Mouse (Mus musculus) liver, embryonic 11.5 days (tissue): ENCODE measurements around the gene Clec9a. TPM values are rescaled to one million over a fixed set of nuclear protein-coding genes. Genes with fewer than 3 reads are reported as not detected.

Experiments used
- ATAC-seq: fragments of 200-750 bp; cut with Nextera tagmentation; replicated peaks from 2 replicates; pipeline ENCODE4 v1.8.0; 2017; ENCODE audit warnings: moderate number of reproducible peaks, mild to moderate bottlenecking, moderate TSS enrichment, moderate library complexity; ENCODE audit not compliant: low FRiP score
- DNase-seq: peaks from one replicate; pipeline ENCODE4 v3.0.0-alpha.2; 2017; ENCODE audit warnings: low spot score
- H3K27ac ChIP-seq: fragments of 300-500 bp; sonication (generic); 2 replicates; pipeline ENCODE4 v1.5.1; 2014; ENCODE audit warnings: mild to moderate bottlenecking, low read depth, low read length, control low read depth
- H3K27me3 ChIP-seq: fragments of 300-500 bp; sonication (generic); replicated peaks from 2 replicates; pipeline ENCODE4 v1.6.1; 2014; ENCODE audit warnings: low read length, mixed read lengths; ENCODE audit not compliant: control insufficient read depth, insufficient read depth
- H3K36me3 ChIP-seq: fragments of 300-500 bp; sonication (generic); 2 replicates; pipeline ENCODE4 v1.6.1; 2014; ENCODE audit warnings: mild to moderate bottlenecking, low read length, moderate library complexity, mixed read lengths; ENCODE audit not compliant: control insufficient read depth, insufficient read depth
- H3K4me1 ChIP-seq: fragments of 300-500 bp; sonication (generic); replicated peaks from 2 replicates; pipeline ENCODE4 v1.6.1; 2014; ENCODE audit warnings: low read length, mixed read lengths; ENCODE audit not compliant: control insufficient read depth, insufficient read depth
- H3K4me2 ChIP-seq: fragments of 300-500 bp; sonication (generic); 2 replicates; pipeline ENCODE4 v1.6.1; 2014; ENCODE audit warnings: mild to moderate bottlenecking, control low read depth, moderate library complexity
- H3K4me3 ChIP-seq: fragments of 300-500 bp; sonication (generic); 2 replicates; pipeline ENCODE4 v1.5.1; 2014; ENCODE audit warnings: low read depth, low read length, control low read depth
- H3K9ac ChIP-seq: fragments of 300-500 bp; sonication (generic); 2 replicates; pipeline ENCODE4 v1.6.1; 2014; ENCODE audit warnings: low read depth, low read length, control low read depth
- H3K9me3 ChIP-seq: fragments of 300-500 bp; sonication (generic); 2 replicates; pipeline ENCODE4 v1.6.1; 2016; ENCODE audit warnings: low read length, inconsistent platforms, mixed read lengths; ENCODE audit not compliant: control insufficient read depth
- WGBS: fragments of 180-500 bp; shearing (Covaris S2); extraction: QIAGEN DNeasy Blood & Tissue Kit; methylation state at CpG from one replicate; pipeline ENCODE4 v1.1.7; 2014; 5-methylcytosine and 5-hydroxymethylcytosine counted together
- polyA plus RNA-seq: library from polyadenylated mRNA; unstranded; fragments of >200 nt; fragmentation: Nextera tagmentation; extraction: Ambion mirVana; gene quantifications from 2 replicates; pipeline ENCODE4 v1.2.1, GENCODE M21; 2014

Clec9a gene
- polyA plus RNA-seq, 1 experiment from 2014 or later = 0.67 TPM

DNA sequence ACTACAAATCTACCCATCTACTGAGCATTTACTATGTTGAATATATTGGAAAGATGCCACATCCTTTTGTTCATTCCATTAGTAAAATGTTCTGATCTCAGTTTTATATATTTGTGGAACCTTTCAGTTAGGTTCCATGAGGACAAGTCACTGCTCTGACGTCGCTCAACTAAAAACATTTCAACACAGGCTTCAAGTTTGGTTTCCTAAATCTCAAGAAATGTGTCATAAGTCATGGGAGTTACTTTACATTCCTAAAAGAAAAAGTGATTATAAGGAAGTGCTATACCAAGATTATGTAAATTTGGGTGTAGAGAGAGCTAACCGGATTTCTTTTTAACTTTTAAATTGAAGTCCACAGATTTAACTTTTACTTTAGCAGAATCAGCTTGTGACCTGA, 27.4 kb downstream of the Clec9a start:
- Histone ChIP-seq H3K9me3 (no peaks in the 10 kb centered on the region), H3K4me2 (no peak overlapping the region), H3K27ac (no peak overlapping the region), H3K9ac (no peak overlapping the region), H3K4me3 (no peak overlapping the region), H3K36me3 (no peaks in the 10 kb centered on the region), H3K27me3 (no peaks in the 10 kb centered on the region), H3K4me1 (no peaks in the 10 kb centered on the region)
- no peak for ATAC-seq
- WGBS = 87% methylated on average over 3 of the region's 3 CpGs
- no peak for DNase-seq

DNA sequence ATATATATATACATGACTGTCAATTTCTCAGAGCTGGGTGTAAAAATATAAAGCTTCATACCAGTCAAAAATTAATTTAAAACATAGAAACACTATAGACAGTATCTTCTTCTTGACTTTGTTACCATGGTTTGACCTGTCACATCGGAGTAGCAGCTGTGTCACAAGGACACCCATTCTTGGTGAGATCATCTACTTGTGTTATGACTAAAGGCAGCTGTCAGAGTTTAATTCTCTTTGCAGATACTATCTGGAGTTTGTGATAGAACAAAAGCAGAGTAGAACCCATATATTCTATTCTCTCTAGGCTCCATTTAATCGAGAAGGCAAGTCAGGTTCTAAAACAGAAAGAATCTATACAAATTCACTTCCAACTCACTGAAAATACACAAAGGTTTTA, 29.4 kb downstream of the Clec9a start:
- Histone ChIP-seq H3K9ac (no peak overlapping the region), H3K4me1 (no peaks in the 10 kb centered on the region), H3K4me3 (no peak overlapping the region), H3K36me3 (no peaks in the 10 kb centered on the region), H3K27me3 (no peaks in the 10 kb centered on the region), H3K4me2 (no peak overlapping the region), H3K9me3 (no peaks in the 10 kb centered on the region), H3K27ac (no peak overlapping the region)
- WGBS = 86% methylated on average over 2 of the region's 2 CpGs
- ATAC-seq (no peak), DNase-seq (no peak)

DNA sequence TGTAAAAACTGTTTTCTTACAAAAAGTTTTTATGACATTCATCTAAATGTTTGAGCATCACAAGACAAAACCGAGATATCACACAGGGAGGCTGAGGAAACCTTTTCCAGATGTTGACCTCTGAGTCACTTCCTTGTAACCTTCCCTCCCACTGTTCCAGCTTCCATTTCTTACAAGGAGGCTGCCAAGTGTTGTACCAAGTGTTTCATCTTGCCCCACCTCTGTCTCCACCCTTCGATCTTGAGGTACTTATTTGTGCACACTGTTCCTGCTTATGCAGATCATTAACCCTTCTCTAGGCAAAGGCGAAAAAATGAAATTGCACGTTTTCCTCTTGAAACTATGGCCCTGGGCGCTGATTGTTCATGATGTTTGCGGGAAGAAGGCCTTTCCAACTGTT, 41.1 kb downstream of the Clec9a start:
- 75% methylated on average over 6 of the region's 6 CpGs for WGBS
- Histone ChIP-seq H3K4me2 (no peak overlapping the region), H3K4me1 (no peaks in the 10 kb centered on the region), H3K9ac (no peak overlapping the region), H3K27ac (no peak overlapping the region), H3K9me3 (no peaks in the 10 kb centered on the region), H3K36me3 (no peaks in the 10 kb centered on the region), H3K27me3 (no peaks in the 10 kb centered on the region), H3K4me3 (no peak overlapping the region)
- no peak for ATAC-seq
- no peak for DNase-seq

DNA sequence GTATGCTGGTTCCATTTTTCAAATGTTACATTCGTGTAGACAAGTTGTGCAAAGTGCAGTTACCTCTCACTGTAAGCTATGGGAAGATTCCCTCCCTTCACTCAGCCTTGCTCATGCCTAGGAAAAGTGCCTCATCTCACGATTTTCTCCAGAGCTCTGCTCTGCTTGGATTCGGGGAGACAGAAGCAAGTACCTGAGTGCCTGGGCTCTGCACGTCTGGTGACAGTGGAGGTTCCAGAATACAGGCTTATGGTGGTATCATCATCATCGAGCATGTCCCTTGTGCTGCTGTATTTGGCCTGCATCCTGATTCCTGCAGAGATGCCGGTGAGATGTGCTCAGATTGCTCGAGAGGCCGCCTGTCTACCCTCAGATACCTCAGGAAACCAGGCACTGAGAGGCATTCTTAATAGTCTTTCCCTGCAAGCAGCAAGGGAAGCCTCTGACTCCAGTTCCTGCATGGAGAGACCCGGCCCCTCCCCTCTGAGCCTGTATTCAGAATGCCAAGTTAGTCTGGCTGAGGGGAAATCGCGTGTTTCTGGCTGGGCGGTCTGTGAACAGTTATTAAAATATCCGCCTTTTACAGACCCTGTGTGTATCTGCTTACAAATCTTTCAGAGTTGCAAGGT, 42.9 kb downstream of the Clec9a start, which contains the start of gene Clec1a:
Clec1a (minus strand) TSS at position 590 of the 629 bp plus-strand sequence.
- Histone ChIP-seq H3K4me1 (no peaks in the 10 kb centered on the region), H3K4me3 (no peak within 1 kb of the TSS), H3K9me3 (no peaks in the 10 kb centered on the region), H3K36me3 (no peaks in the 10 kb centered on the region), H3K4me2 (no peak within 1 kb of the TSS), H3K9ac (no peak within 1 kb of the TSS), H3K27me3 (no peaks in the 10 kb centered on the region), H3K27ac (no peak within 1 kb of the TSS)
- no peak for DNase-seq
- ATAC-seq = no peak
- 68% methylated on average over 13 of the region's 13 CpGs for WGBS

DNA sequence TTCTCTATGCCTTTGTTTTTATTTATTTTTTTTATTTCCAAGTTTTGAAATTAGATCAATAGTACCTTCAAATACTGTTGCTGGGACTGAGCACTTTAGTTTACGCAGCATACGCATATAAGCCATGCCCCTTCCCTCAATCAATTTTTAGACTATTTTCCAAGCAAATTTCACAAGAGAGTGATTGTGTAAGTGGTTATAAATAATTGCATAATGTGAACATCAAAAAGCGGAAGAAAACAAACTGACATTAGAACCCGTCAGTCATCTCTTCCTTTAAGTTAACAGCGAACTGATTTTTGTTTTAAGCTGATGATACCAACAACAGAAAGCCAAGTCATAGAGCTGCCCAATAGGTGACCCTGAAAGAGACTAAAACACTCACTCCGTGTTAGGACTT, 62.7 kb downstream of the Clec9a start:
- H3K36me3 ChIP-seq = no peaks in the 10 kb centered on the region
- no peak overlapping the region for H3K4me3 ChIP-seq
- no peaks in the 10 kb centered on the region for H3K27me3 ChIP-seq
- no peak overlapping the region for H3K9ac ChIP-seq
- H3K27ac ChIP-seq = no peak overlapping the region
- DNase-seq (no peak), ATAC-seq (no peak)
- H3K4me1 ChIP-seq = no peaks in the 10 kb centered on the region
- no peak overlapping the region for H3K4me2 ChIP-seq
- 88% methylated on average over 6 of the region's 6 CpGs for WGBS
- no peaks in the 10 kb centered on the region for H3K9me3 ChIP-seq

DNA sequence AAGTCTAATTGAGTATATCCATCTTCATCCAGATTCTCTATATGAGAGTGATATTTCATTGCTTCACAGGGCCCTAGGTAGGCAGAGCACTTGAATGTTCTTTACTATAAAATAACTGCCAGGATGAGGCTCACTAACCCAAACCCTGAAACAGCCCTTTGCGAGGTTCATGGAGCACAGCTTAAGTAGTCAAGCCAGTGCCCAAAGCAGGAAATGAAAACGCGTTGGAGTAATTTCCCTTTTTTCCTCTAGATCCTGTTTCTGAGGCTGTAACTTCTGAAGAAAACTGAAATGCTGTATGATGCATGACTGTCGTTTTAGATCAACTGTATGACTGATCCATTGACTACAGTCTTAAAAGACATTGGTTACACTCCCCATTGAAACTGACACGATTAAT, 64.0 kb downstream of the Clec9a start:
- 62% methylated on average over 5 of the region's 5 CpGs for WGBS

More for the DNA sequence above, 64.0 kb downstream of the Clec9a start:
- H3K9ac ChIP-seq = no peak overlapping the region
- no peak overlapping the region for H3K4me2 ChIP-seq
- no peaks in the 10 kb centered on the region for H3K36me3 ChIP-seq
- H3K27ac ChIP-seq = no peak overlapping the region
- no peaks in the 10 kb centered on the region for H3K9me3 ChIP-seq
- H3K27me3 ChIP-seq = no peaks in the 10 kb centered on the region
- no peaks in the 10 kb centered on the region for H3K4me1 ChIP-seq
- ATAC-seq = no peak
- DNase-seq = no peak
- no peak overlapping the region for H3K4me3 ChIP-seq

Other genes with a start within 250 kb of the Clec9a start
- not detected in 2 replicates for gene Clec2d, start 228.2 kb upstream of the Clec9a start, polyA plus RNA-seq
- gene Cd69, start 133.4 kb upstream of the Clec9a start, polyA plus RNA-seq = 0.96 and 1.1 TPM in 2 replicates
- not detected in 2 replicates for gene 4922502D21Rik, start 77.1 kb upstream of the Clec9a start, polyA plus RNA-seq
- 1.7 and 2.7 TPM in 2 replicates for gene Clec12a, start 66.2 kb upstream of the Clec9a start, polyA plus RNA-seq
- gene Clec12b, start 23.0 kb upstream of the Clec9a start, polyA plus RNA-seq = not detected in 2 replicates
- gene Clec1b, start 11.6 kb upstream of the Clec9a start, polyA plus RNA-seq = 39.2 and 39.8 TPM in 2 replicates
- 0.38 and 0.65 TPM in 2 replicates for gene Clec1a, start 43.1 kb downstream of the Clec9a start, polyA plus RNA-seq
- gene Olr1, start 98.3 kb downstream of the Clec9a start, polyA plus RNA-seq = 0.71 and 1.1 TPM in 2 replicates
- gene Tmem52b, start 103.7 kb downstream of the Clec9a start, polyA plus RNA-seq = not detected in 2 replicates
- 16.6 and 17.7 TPM in 2 replicates for gene Gabarapl1, start 124.3 kb downstream of the Clec9a start, polyA plus RNA-seq
- not detected in 2 replicates for gene Klre1, start 169.0 kb downstream of the Clec9a start, polyA plus RNA-seq
- gene Klrd1, start 182.9 kb downstream of the Clec9a start, polyA plus RNA-seq = not detected in 2 replicates
- gene Klrk1, start 215.0 kb downstream of the Clec9a start, polyA plus RNA-seq = not detected in 2 replicates
- not detected in 2 replicates for gene Klrc3, start 234.5 kb downstream of the Clec9a start, polyA plus RNA-seq